Mouse (Mus musculus) embryonic fibroblast, embryonic 13.5 days (primary cell): ENCODE data around the gene Enox1. TPM values are rescaled to one million over a fixed set of nuclear protein-coding genes. Genes with fewer than 3 reads are reported as not detected.
"Not testable (repeated sequence)": the region's sequence is repeated elsewhere in the genome, so short reads cannot be mapped to it uniquely, and the experiment has no call there.

Experiments
- H3K27ac ChIP-seq: 2 replicates; pipeline ENCODE4 v1.5.1; 2012; ENCODE audit warnings: low read length, control low read depth, inconsistent platforms; ENCODE audit not compliant: insufficient read depth
- H3K4me1 ChIP-seq: 2 replicates; pipeline ENCODE4 v1.6.1; 2011; ENCODE audit warnings: low read length; ENCODE audit not compliant: control insufficient read depth, insufficient read depth
- H3K4me3 ChIP-seq: 2 replicates; pipeline ENCODE4 v1.5.1; 2011; ENCODE audit warnings: mild to moderate bottlenecking, control low read depth, low read length; ENCODE audit not compliant: insufficient read depth
- CTCF ChIP-seq: IDR thresholded peaks from 2 replicates; pipeline ENCODE4 v1.5.1; 2011; ENCODE audit warnings: mild to moderate bottlenecking, control low read depth, low read length, moderate library complexity, borderline replicate concordance; ENCODE audit not compliant: insufficient read depth
- POLR2A ChIP-seq: IDR thresholded peaks from 2 replicates; pipeline ENCODE4 v1.6.1; 2011; ENCODE audit warnings: low read depth, mild to moderate bottlenecking, control low read depth, low read length, moderate library complexity
- polyA plus RNA-seq: library from polyadenylated mRNA; stranded (reverse); fragments of >200 nt; gene quantifications from 2 replicates; pipeline ENCODE4 v1.2.4, GENCODE M21; 2011; ENCODE audit warnings: low read depth; ENCODE audit not compliant: missing spikeins, insufficient read length

Gene Enox1
- polyA plus RNA-seq, 1 experiment, result 7.0 TPM

GRCm38 (mm10) chr14:77536592-77536991 is 380.0 kb downstream of the Enox1 start:
- Histone ChIP-seq H3K4me1 (no peaks in the 10 kb centered on the region), H3K4me3 (no peak overlapping the region), H3K27ac (no peak overlapping the region)
- TF ChIP-seq CTCF (no peak), POLR2A (no peak)

- H3K4me3 ChIP-seq, result not testable (repeated sequence)
Observed at GRCm38 (mm10) chr14:77539563-77539962, 383.0 kb downstream of the Enox1 start.

GRCm38 (mm10) chr14:77541925-77542324 is 385.4 kb downstream of the Enox1 start:
- no peak for TF ChIP-seq POLR2A
- no peak for TF ChIP-seq CTCF
- H3K27ac ChIP-seq, result no peak overlapping the region
- H3K4me1 ChIP-seq, result no peaks in the 10 kb centered on the region
- H3K4me3 ChIP-seq, result no peak overlapping the region

More at GRCm38 (mm10) chr14:77539563-77539962, 383.0 kb downstream of the Enox1 start:
- not testable (repeated sequence) for H3K27ac ChIP-seq, H3K4me1 ChIP-seq

GRCm38 (mm10) chr14:77546531-77547274 is 390.1 kb downstream of the Enox1 start:
- Histone ChIP-seq H3K27ac (no peak overlapping the region), H3K4me1 (no peaks in the 10 kb centered on the region), H3K4me3 (no peak overlapping the region)
- TF ChIP-seq CTCF, result no peak
- TF ChIP-seq POLR2A, result no peak

- no peak overlapping the region for H3K27ac ChIP-seq
- H3K4me1 ChIP-seq, result no peaks in the 10 kb centered on the region
- TF ChIP-seq CTCF, result no peak
- TF ChIP-seq POLR2A, result no peak
- no peak overlapping the region for H3K4me3 ChIP-seq
Observed at GRCm38 (mm10) chr14:77547351-77547750, 390.8 kb downstream of the Enox1 start.

GRCm38 (mm10) chr14:77548963-77549362 is 392.4 kb downstream of the Enox1 start:
- no peak for TF ChIP-seq CTCF
- TF ChIP-seq POLR2A, result no peak
- Histone ChIP-seq H3K4me1 (no peaks in the 10 kb centered on the region), H3K4me3 (no peak overlapping the region), H3K27ac (no peak overlapping the region)

- no peak for TF ChIP-seq POLR2A
- no peak for TF ChIP-seq CTCF
- H3K4me1 ChIP-seq, result no peaks in the 10 kb centered on the region
- no peak overlapping the region for H3K4me3 ChIP-seq
- H3K27ac ChIP-seq, result no peak overlapping the region
Observed at GRCm38 (mm10) chr14:77557446-77558070, 401.0 kb downstream of the Enox1 start.

- no peak for TF ChIP-seq CTCF
- TF ChIP-seq POLR2A, result no peak
- Histone ChIP-seq H3K27ac (no peak overlapping the region), H3K4me1 (no peaks in the 10 kb centered on the region), H3K4me3 (no peak overlapping the region)
Observed at GRCm38 (mm10) chr14:77558910-77559309, 402.3 kb downstream of the Enox1 start.

- TF ChIP-seq CTCF (no peak), POLR2A (no peak)
- Histone ChIP-seq H3K4me3 (no peak overlapping the region), H3K27ac (no peak overlapping the region), H3K4me1 (no peaks in the 10 kb centered on the region)
Observed at GRCm38 (mm10) chr14:77559792-77560191, 403.2 kb downstream of the Enox1 start.

GRCm38 (mm10) chr14:77561808-77562583 is 405.4 kb downstream of the Enox1 start:
- Histone ChIP-seq H3K4me3 (no peak overlapping the region), H3K27ac (no peak overlapping the region), H3K4me1 (no peaks in the 10 kb centered on the region)
- TF ChIP-seq CTCF (no peak), POLR2A (no peak)
